1 mouse cellular context compared by ENCODE assay signal in the genomic region with DNA sequence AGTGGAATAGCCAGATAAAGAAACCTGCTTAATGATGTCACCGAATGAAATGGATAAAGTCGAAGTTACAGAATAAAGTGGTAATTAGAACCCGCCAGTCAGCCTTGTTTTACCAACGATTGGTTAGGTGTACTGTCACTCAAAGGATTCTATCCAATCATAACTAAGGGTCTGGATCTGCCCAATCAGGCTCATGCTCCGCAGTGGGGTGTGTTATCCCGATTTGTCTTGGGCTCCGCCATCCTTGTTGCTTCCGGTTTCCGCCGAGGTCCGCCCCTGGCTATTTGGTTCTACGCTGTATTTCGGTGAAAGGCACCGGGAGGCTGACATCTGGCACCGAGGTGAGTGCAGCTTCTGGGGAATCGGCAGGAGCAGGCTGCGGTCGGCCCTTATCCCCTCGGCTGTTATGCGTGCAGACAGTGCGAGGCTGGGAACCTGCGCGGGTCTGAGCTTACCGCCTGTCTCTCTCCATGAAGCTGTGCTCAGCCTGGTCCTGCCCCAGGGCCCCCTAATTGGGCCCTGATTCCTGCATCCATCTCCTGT.
TF ChIP-seq lines count a peak whose summit lies in the region.

A gene (plus strand): TSS at position 240 of the 543 bp plus-strand sequence.

TF ChIP-seq in CH12.LX, 34 proteins besides CTCF, POLR2A, EP300 and RAD21 (continued from another document):
- no peak for TF ChIP-seq ETS1 (conservative IDR thresholded peaks at IDR 0.05; ENCODE audit: low read depth, low read length)
- TF ChIP-seq GABPA (IDR thresholded peaks at IDR 0.05; ENCODE audit: insufficient replicate concordance, low read depth, low read length): no peak
- TF ChIP-seq CHD2 (IDR thresholded peaks at IDR 0.05; ENCODE audit: low read length): peak; percentile 98
- TF ChIP-seq MAZ (IDR thresholded peaks at IDR 0.05; ENCODE audit: low read depth, low read length): no peak
- peak; percentile 92; the same call in 1 of the 2 replicates for TF ChIP-seq E2F4 (IDR thresholded peaks at IDR 0.05; ENCODE audit: insufficient replicate concordance, low read depth, low read length)
- peak; percentile 55; the same call in 1 of the 2 replicates for TF ChIP-seq JUND (conservative IDR thresholded peaks at IDR 0.05; ENCODE audit: low read depth, low read length)
- TF ChIP-seq HCFC1 (IDR thresholded peaks at IDR 0.05; ENCODE audit: low read depth, low read length): peak; percentile 78
- TF ChIP-seq RCOR1 (conservative IDR thresholded peaks at IDR 0.05; ENCODE audit: low read depth, low read length): no peak
- no peak for TF ChIP-seq ZKSCAN1 (IDR thresholded peaks at IDR 0.05; ENCODE audit: borderline replicate concordance, low read depth, low read length)
- peak; percentile 93 for TF ChIP-seq ELF1 (IDR thresholded peaks at IDR 0.05; ENCODE audit: low read depth, low read length)
- peak; percentile 60; the same call in 1 of the 2 replicates for TF ChIP-seq IRF4 (IDR thresholded peaks at IDR 0.05; ENCODE audit: low read depth, low read length)
- TF ChIP-seq MAFK (IDR thresholded peaks at IDR 0.05; ENCODE audit: insufficient replicate concordance, low read length): no peak
- peak; percentile 92 for TF ChIP-seq SIN3A (IDR thresholded peaks at IDR 0.05; ENCODE audit: low read length)
